Mouse (Mus musculus): ENCODE measurements at regions not wholly inside any gene's neighbourhood (a gene's known extent, or its start where the extent isn't known, plus 50 kb on each side); places are given as distances from the start of the nearest gene placed in this dataset.

- DNase-seq (ENCODE audit: low spot score) = no peak
Measured at GRCm38 (mm10) chr7:74688116-74688702, 133.6 kb upstream of the Slco3a1 start.

GRCm38 (mm10) chr7:74687303-74688115 lies 132.9 kb upstream of the Slco3a1 start:
- no peak for DNase-seq (ENCODE audit: low spot score)

GRCm38 (mm10) chr7:74683979-74684378 lies 129.4 kb upstream of the Slco3a1 start:
- no peak for DNase-seq (ENCODE audit: low spot score)

DNA sequence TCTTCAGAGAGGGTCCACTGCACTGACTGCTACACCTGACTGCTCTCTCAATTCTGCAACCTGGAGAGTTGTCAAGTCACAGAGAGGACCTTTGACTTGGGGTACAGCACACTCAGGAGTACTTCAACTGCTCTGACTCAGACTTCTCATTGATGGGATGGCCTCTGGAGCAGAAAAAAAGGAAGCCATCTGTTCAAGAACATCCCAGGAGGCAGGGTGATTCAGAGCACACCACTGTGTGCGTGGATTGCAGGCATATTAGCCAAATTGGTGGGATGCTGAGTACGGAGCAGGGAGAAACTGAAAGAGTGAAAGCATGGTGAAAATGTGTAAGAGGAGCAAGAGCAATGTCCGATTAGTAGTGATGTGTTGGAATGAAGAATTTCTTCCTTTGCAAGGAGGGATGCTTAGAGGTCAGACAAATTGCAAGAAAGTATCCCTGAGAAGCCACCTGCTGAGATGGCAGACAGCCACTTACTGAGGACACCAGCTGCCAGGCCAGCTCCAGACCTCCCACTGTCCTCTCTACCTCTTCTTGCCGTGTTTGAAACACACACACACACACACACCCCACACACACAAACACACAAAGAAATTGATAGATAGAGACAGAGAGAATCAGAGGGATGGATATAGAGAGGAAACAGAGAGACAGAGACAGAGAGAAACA lies 119.2 kb upstream of the Slco3a1 start:
- no peak for DNase-seq (ENCODE audit: low spot score)

- no peak for DNase-seq (ENCODE audit: low spot score)
Measured at GRCm38 (mm10) chr7:74669110-74669509, 114.5 kb upstream of the Slco3a1 start.

GRCm38 (mm10) chr7:74667106-74667505 lies 112.5 kb upstream of the Slco3a1 start:
- no peak for DNase-seq (ENCODE audit: low spot score)

GRCm38 (mm10) chr7:74663820-74664219 lies 109.2 kb upstream of the Slco3a1 start:
- DNase-seq (ENCODE audit: low spot score) = no peak

DNA sequence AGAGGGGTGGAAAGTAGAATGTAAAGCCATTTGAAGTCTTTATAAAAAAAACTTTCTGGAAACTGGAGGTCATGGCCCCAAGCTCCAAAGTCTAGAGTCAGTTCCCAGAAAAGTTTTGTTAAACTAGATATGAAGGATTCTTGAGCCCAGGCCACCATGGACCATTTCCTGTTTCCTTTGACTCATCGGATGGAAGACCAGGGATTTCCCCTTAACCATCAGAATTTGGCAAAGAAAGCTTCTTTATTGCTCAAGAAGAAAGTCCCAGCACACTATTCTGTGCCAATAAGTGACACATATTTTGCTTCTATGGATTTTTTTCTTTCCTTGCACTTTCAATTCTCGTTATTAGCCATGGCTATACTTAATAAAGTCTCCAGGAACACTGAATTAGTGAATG lies 92.7 kb upstream of the Slco3a1 start:
- DNase-seq (ENCODE audit: low spot score) = no peak

- DNase-seq (ENCODE audit: low spot score) = no peak
Measured at GRCm38 (mm10) chr7:74640171-74640570, 85.6 kb upstream of the Slco3a1 start.

DNA sequence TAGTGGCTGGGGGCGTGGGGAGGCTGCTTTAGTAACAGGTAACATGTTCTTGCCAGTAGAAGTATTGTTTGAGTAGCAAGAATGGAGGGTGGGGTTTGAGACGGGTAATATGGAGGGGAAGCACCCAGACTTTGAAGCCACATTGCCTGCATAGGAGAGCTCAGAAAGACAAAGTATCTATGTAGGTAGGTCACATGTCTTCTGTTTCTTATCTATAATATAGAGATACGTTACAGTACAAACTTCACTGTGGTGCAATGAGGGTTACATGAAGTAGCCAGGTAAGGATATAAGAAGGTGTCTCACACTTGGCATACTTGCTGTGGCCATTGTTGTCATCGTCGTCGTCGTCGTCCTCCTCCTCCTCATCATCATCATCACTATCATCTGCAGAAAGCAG lies 77.6 kb upstream of the Slco3a1 start:
- no peak for DNase-seq (ENCODE audit: low spot score)

- no peak for DNase-seq (ENCODE audit: low spot score)
Measured at GRCm38 (mm10) chr7:74628799-74629468, 74.4 kb upstream of the Slco3a1 start.
